Mouse (Mus musculus): ENCODE measurements around the gene Tfec.

The Tfec gene

DNA sequence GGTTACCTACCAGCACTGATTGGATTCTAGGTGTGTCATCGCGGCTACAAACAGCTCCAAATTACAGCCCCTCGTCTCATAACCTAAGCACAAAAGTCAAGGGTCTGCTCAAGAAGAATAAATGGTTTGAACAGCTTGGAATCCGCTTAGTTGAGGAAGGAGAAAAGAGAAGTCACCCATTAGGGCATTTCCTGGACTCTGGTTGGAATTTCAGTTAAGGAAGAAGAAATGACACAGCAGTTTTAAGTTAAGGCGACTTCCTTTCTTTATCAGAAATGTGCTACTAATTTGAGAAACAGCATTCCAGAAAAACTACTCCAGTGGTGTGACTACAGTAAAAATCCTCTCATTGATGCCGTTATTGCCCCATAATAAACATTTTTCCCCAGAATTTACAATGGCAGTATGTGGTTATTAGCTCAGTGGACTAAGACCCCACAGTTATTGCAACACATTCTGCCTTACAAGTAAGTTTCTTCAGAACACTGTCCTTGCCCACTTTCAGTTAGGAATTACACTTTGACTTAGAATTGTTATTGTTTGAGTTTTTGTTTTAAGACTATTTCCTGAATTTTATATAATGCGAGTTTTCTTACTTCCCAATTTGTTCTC lies at the start of gene Tfec:
Tfec (minus strand) TSS at position 191 of the 612 bp plus-strand sequence.
- 78% methylated on average over 7 of the region's 7 CpGs for WGBS

DNA sequence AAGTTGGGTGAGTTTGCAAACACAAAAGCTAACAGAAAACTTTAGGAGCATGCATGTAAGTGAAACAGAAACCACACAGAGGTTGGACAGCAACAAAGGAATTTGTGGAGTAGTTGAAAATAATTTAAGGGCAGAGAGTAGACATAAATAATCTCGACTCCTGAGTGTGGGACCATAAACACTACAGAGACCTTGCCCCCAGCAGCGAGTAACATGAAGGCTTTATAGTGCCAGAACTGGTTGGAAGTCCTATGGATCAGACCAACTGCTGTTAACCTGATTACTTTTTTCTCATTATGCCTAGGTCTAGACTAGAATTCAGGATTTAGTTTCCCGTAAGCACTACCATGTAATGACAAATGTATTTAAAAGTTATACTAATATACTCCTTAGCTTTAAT lies 49.6 kb upstream of the Tfec start:
- WGBS = 77% methylated on average over 3 of the region's 3 CpGs

DNA sequence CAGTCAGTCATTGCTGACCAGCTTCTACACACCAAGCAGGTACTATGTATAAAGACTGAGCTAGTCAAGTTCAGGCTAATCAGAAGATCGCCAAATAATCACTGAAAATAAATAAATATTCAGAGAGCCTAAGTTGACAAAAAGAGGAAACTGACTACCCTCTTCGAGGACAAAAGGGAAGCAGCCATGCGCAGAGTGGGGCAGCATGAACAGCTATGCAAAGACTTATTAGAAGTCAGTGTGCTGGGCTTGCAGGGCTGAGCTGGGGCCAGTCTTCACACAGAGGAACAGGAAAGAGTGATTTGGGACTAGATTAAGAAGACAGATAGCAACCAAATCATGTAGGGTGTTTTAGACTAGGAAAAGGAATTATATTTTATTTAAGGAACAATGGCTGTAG lies 45.3 kb upstream of the Tfec start:
- 85% methylated on average over 3 of the region's 3 CpGs for WGBS

DNA sequence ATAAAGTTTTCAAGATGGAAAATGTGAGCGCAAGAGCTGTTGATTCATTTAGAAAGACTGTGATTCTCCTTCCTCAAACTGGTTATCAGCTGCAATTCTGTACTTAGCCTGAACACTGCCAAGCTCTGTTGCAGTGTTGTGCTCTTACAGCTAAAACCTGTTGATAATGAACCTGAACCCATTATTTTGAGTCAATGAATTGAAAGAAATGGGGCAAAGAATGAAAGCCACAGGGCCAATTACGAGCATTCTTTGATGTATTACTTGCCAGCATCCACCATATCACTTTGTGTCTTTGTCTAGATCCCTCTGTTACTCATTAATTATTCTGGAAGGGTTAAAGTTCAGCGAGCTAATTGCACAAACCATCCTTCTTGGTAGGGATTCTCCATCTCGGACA lies 44.2 kb upstream of the Tfec start:
- WGBS = 53% methylated on average over 4 of the region's 4 CpGs

DNA sequence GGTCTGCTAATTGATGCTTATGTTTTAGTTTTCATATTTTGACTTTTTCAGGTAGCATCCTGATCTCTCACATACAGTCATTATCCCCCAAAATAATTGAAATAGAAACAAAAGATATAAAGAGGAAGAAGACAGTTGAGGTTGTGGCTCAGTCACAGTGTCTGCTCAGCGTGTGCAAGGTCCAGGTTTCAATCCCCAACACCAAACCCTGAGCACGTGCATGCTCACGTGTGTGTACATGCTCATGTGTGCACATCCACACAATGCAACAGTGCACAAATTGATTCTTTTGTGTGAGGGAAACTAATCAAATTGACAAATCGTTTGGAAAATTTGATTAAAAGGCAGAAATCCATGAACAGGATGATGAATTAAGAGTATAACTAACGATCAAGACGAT lies 32.8 kb upstream of the Tfec start:
- 81% methylated on average over 6 of the region's 6 CpGs for WGBS

DNA sequence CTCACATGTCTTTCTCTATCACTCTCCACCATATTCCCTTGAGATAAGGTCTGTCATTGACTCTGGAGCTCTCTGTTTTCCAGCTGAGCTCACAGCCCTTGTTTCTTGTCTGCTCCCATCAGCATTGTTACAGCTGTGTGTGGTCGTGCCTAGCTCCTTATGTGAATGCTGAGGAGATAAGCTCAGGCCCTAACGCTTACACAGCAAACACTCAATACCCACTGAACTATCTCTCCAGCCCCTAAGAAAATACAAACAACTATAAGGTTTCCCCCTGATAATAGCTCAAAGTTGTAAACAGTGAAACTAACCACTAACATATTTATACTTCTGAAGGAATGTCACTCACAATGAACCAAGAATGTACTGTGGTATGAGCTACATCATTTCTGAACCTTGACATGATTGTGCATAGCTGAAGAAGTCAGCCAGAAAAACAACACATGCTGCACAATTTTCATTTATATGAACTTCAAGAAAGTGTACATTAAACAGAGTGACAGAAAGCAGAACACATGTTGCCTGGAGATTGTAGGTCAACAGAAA lies 21.9 kb upstream of the Tfec start:
- 61% methylated on average over 2 of the region's 2 CpGs for WGBS

DNA sequence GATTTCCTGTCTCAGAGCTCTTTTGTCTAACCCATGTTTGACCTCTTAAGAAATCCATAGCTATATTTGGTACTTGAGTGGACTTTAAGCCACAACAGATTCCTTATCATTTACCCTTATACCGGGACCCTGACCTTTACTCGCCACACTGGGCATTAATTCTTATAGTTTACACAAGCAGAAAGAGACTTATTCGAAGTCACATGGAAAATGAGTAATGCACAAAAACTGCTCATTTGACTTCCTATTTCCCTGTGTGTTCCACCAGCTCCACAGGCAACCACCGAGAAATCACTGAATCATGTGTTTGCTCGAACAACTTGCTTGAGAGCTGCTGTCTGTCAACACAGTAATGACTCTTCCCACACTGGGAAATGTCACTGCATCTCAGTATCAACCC lies 6.4 kb downstream of the Tfec start:
- 73% methylated on average over 5 of the region's 5 CpGs for WGBS

DNA sequence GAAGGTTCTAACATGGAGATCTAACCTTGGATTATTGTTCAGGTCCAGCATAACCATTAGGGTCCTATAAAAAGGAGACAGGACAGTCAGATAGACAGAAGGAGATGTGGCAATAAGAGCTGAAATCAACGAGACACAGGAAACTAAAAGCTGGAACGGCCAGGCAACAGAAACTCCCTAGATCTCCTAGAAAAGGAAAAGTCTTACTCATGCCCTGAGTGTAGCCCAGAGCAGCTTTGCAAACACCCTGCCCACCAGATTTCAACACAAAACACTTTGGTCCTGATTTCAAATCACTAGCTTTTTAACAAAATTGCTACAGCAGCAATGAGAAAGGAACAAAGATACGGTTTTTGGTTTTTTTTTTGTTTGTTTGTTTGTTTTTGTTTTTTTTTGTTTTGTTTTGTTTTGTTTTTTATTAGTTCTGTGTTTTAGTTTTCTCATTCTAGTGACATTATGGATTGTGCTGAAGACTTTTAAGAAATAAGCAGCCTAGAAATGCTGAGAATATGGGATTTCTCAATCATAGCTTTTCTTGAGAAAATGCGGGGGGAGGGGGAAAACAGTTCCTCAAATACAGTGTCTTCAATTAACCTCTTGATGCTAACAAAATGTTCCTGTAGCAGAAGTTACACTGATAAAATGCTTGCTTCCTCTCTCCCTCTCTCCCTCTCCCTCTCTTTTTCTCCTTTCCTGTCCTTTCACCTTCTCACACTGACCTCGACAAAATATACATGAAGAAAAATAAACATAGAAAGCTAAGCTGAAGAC lies 14.5 kb downstream of the Tfec start:
- 69% methylated on average over 5 of the region's 5 CpGs for WGBS

DNA sequence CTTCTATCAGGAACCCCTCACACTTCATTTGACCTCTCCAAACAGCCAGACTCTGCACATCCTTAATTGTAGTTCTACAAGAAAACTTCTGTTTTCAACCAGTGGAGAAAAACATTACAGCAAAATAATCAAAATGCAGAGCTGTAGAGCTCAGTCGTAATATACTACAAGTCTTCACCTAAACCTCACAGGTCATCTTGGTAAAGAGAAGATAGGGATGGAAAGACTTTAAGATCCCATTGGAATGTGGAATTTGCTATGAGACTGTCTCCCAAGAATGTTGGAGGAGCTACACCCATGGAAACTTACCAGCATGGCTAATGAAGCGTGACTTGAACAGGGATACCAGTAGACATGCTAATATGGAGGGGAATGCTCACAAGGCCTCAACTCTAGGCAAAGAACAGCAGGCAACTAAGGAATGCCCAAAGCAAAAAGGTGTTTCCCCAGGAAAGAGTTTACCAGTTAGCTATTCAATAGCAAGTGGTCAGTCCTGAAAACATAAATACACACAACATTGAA lies 24.2 kb downstream of the Tfec start:
- WGBS = 96% methylated on average over 2 of the region's 2 CpGs

DNA sequence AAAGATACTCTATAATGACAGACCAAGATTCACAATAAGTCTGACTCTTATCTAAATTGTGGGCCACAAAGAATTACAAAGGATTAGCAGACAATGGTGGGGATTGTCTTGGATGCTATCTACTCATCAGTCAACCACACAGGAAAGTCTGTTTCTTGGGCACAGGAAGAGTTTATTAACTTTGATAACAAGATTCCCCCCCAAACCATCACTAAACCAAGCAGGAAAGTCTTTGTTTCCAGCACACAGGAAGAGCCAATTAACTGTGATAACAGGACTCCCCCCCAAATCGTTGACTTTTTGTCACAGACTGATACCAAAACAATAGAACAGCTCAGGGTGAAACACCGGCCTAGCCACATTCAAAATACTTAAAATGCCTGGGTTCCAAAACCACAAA lies 28.2 kb downstream of the Tfec start:
- 60% methylated on average over 2 of the region's 2 CpGs for WGBS

DNA sequence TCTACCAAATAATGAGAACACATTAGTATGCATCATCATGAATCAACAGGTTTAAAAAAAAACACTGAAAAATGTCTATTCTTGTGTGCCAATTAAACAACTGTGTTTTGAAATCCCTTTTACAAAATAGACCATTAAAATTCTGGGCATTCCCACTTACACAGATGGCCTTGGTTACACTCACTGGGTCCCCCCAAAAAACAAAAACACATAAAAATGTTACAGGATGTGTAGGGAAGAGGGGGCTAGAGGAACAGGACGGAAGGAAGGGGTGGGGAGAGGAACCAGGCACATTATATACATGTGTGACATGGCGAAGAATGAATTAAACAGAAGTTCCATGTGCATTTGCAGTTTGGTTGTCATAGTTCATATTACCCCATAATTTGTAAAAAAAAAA lies 29.9 kb downstream of the Tfec start:
- 58% methylated on average over 2 of the region's 2 CpGs for whole genome bisulfite sequencing

DNA sequence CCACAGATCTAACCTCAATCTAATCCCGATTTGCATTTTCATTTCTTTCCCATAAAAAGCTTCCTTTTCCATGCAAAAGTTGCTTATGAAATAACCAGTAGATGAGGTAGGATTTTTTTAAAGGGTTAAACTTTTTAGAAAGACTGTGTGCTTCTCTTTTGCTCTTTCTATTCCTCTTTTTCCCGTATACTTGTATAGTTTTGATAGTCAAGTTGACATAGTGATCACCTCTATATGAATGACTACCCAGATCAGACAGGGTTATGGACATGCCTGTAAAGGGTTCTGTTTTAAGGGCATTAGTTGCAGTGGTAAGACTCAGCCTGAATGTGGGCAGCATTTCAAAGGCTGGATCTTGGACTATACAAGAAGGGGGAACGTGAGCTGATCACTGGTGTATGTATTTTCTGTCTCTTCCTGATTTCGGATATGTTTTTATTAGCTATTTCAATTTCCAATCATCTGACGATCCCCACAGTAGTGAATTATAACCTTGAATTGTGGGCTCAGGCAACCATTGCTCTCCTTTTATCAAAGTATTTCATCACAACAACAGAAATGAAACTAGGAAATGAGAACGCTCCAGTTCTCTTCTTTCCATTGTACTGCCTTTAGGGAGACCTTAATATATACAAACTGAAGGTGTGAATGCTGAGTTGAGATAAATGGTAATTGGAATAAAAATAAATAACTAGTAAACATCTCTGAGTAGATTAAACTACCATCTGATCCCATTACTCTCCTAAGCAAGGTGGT lies 35.3 kb downstream of the Tfec start:
- WGBS = 92% methylated on average over 6 of the region's 6 CpGs

DNA sequence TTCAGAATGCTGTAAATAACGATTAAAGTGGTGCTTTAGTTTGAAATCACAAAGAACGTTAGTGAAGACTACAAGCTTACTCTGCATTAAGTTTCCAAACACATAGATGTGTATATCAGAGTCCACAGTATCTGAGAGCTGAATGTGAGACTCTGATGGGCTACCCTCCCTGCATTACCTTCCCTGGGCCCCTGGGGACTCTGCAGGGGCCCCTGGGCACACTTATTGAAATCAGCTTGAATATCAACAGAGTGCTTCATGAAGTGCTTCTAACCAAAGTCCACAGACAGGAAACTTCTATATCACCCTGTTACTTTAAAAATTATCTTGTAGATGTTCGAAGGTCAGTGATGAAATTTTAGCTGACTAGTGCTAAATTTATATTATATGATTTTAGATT lies 36.2 kb downstream of the Tfec start:
- 82% methylated on average over 3 of the region's 3 CpGs for WGBS

DNA sequence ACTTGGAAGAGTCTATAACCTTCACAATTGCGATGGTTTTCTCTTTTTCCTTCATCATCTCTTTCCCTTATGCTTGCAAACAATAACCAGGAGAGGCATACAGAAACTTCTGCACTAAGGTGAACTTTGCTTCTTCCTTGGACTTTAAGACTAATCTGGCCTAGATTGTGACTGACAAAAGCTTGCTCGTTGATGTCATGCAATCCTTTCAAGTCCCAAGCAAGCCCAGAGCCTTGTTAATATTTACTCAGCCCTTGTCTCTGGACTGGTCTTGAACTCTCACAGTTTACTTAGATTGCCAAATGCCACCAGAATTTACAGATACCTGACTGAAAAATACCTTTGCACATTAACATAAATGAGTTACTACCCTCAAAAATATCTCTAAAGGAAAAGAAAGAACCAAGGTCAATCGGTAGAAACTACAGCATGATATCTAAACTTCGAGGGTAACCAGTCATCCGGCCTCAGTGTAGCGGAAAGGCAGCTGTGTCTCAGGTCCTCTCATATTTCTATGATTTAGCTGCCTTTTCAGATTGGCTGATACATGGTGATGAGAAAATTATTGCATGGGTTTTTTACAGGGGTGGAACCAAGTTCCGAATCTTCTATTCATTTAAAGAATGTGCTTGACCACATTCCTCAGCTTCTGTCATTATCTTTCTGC lies 42.2 kb downstream of the Tfec start:
- 90% methylated on average over 7 of the region's 7 CpGs for WGBS

DNA sequence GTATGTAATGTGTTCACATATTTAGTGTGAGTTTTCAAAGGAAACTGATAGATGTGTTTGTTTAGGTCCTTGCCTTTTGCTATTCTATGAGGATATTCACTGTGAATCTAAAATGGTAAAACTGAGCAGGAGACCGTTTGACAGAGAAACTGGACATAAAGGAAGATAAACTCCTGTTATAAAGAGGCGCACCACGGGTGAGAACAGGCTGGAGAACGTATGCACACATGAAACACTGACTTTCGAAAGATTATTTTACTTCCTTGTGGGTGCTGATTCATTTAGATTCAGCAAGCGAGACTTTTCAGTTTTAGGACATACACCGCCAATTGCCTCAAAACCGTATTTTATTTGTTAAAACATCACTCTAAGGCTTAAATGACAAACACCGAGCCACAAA lies 43.3 kb downstream of the Tfec start:
- WGBS = 72% methylated on average over 9 of the region's 9 CpGs

DNA sequence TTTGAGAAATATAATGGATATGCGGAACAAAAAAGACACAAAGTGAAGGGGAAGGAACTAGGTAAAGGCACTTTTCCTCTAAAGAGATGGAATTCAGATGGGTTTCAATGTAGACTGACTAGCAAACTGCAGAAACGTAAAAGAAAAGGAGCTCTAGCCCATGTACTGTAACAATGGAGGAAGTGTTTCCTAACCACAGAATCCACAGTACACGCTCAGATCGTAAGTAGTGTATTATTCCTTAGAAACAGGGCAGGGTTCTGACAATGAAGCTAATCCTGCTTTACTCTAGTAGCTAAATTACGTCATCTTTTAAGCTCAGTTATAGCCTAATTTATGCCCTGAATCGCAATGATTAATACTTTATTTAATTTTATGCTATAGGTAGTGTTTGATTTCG lies 51.7 kb downstream of the Tfec start:
- 77% methylated on average over 7 of the region's 7 CpGs for WGBS

DNA sequence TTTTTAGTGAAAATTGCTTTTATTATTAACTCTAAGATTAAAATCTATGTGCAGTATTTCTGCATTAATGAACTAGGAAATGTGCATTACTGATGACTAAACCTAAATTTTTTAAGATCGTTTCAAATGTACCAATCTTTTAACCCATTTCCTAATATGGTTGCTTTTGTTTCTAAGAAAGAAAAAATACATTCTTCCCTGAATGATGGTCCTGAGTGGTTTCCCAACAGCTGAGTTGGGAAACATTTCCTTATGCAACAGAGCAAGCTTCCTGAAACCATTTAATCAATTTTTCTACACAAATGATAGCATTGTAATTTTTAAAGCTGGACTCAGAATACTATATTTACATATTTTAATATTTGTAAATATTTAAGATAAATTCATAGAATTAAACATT lies 62.6 kb downstream of the Tfec start:
- WGBS = 77% methylated on average over 1 of the region's 1 CpGs

DNA sequence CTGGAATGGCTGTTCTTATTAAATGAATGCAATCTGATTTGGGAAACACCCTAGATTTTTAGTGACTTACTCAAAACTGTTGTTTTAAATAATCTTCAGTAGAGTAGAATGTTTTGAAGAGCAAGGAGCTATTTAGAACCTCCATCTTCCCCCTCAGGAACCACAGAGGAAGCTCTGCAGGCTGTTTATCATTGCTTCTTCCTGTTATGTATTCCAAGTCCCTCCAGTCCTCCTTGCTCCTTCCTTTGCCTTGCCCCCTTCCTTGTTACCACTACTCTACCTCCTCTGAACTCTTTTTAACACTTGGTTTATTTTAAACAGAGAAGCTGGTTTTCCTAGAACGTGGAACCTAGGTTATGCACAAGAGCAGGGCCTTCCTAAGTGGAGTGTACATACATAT lies 76.3 kb downstream of the Tfec start:
- WGBS = 61% methylated on average over 1 of the region's 1 CpGs

DNA sequence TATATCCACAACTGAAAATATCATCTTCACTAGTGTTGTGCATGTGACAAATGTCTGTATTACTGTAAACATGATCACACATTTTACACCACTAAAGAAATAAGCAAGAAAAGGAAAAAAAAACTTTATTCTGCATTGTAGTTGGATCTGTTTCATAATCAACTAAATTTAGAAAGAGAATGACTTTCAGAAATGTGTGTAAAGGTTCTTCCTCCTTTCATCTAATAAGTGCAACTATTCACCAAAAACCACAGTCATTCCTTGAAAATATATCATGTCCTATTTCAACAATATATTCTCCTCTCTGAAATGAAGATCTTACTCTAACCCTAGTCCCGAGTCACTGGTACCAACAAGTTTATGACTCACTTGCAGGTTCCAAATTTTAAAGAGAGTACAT lies 91.9 kb downstream of the Tfec start:
- 70% methylated on average over 1 of the region's 1 CpGs for WGBS

DNA sequence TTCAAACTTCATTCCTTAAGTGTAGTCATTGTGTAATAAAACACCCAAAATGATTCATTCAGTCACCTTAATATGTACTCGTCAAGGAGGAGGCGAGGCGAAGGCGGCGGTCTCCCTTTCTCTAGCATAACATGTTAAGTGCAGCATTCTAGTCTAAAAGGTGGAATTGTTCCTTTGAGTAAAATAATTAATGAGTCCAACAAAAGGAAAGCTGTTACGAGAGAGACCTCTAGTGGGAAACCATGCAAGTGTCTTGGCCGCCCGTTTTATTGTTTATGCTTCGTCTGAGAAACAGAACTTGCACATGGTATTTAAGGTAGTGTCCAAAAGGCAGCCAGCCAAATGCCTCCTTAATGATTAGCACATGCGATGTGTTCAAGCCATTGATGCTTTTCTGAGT lies 100.6 kb downstream of the Tfec start:
- WGBS = 14% methylated on average over 10 of the region's 10 CpGs

DNA sequence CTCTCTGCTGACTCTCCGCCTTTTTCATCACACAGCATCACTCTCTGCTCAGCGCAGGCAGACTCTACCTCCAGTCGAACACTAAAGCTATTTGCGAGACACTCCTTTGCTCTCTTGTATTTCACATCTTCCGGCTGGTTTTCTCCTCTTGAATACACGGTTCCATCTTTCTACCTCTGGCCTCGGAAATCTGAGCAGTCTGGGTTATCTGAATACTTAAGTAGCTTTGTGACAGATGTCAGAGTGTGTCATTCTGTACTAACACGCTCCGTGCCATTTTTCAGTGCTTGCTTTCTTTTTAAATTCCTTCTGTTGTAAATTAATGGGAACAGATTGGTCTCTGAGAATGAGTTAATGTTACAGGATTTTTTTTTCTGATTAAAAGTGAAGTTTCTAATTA lies 101.3 kb downstream of the Tfec start:
- 43% methylated on average over 9 of the region's 9 CpGs for WGBS

DNA sequence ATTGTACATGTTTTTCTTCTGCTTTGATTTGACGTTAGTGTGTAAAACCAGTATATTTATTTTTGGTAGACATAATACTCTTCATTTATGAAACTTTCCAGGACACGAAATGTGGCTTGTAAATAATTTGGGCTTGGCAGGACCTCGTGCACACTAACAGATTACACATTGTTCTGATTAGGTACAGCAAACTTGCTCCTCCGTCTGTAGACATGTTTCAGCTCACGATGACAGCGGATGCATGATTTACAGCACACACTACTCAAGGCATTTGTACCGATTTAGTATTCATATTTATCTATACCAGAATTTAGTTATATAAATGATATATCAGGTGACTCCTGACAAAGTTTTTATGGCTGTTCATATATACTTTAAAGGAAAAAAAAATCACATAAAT lies 104.2 kb downstream of the Tfec start:
- 77% methylated on average over 7 of the region's 7 CpGs for WGBS
